Comparison of ENCODE assay signal across 16 mouse cellular contexts in the genomic region with DNA sequence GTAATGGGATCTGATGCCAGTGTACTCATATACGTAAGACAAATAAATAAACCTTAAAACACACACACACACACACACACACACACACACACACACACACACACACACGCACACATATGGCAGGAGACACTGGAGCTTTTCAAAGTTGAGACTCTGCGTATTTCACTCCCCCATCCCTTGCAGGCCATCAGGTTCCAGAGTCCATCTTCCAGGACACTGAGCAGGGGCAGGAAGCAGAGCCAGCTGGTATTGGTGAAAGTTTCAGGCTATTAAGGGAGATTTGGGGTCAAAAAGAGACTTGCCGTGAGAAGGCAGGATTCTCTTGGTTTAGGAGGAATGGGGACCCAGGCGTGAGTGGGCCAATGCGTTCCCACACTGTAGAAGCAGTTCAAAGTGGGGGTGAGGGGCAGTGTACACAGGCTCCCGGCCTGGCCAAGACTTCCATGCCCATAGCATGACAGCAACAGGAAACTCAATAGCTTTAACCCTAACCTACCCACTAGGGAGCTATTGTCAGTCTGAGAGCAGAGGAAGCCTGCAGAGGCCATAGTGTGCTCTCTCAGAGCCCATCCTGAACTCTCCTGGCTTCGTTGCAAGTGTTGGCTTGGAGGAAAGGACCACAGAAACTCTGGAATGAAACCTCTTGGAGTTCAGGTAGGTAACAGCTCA. TPM values are rescaled to one million over a fixed set of nuclear protein-coding genes. Genes with fewer than 3 reads are reported as not detected.
A peak's percentile ranks its signal among the peaks of the same experiment; 100 is the strongest.
DNase-seq lines count a peak whose midpoint lies in the region; ATAC-seq and TF ChIP-seq lines count a peak whose summit lies in the region.
"Had no signal": no experiment of that assay in that cellular context is flagged by ENCODE, and none has a peak within 500 bp of the region (broad histone marks: within the 10 kb centered on the region; RNA-seq: fewer than 3 reads in every experiment).

No protein-coding gene starts in this region.

- peak; percentile 36 for DNase-seq in embryo, embryonic 10 days (ENCODE audit: low spot score)
- no peak for DNase-seq in embryo, embryonic 9.5 days (ENCODE audit: extremely low spot score)
- no peak for DNase-seq in intestine, embryonic 14.5 days (ENCODE audit: low spot score)
- no peak for DNase-seq in stomach, postnatal 0 days (ENCODE audit: low spot score)
- no peak for DNase-seq in adrenal gland, adult 8-10 months
- DNase-seq in layer of hippocampus, adult 9-11 months: no peak
- DNase-seq: heart, adult 2 months; heart, postnatal 36 days; liver, postnatal 0 days; retina, postnatal 1 day; thymus, adult 18-20 months had no signal

- 51% methylated on average over 8 of the region's 8 CpGs for WGBS in intestine, embryonic 14.5 days
- 60% methylated on average over 8 of the region's 8 CpGs for WGBS in intestine, postnatal 0 days
- WGBS in stomach, embryonic 14.5 days: 50% methylated on average over 8 of the region's 8 CpGs
- 57% methylated on average over 8 of the region's 8 CpGs for WGBS in stomach, postnatal 0 days

- no peak for ATAC-seq in intestine, embryonic 14.5 days (replicated peaks; ENCODE audit: low FRiP score, low TSS enrichment, low read depth)
- no peak for ATAC-seq in intestine, postnatal 0 days
- no peak for ATAC-seq in stomach, embryonic 14.5 days (ENCODE audit: insufficient number of reproducible peaks, insufficient read depth, low FRiP score, low read depth)
- ATAC-seq in stomach, postnatal 0 days (ENCODE audit: low FRiP score, low TSS enrichment): no peak; the same call in 1 of the 2 replicates
- ATAC-seq: liver, postnatal 0 days had no signal

- no peaks in the 10 kb centered on the region for H3K27me3 ChIP-seq in intestine, embryonic 14.5 days (replicated peaks; ENCODE audit: control insufficient read depth, insufficient read depth, low read length)
- no peaks in the 10 kb centered on the region for H3K27me3 ChIP-seq in intestine, postnatal 0 days (replicated peaks; ENCODE audit: control insufficient read depth, insufficient read depth, low read length)
- no peaks in the 10 kb centered on the region for H3K27me3 ChIP-seq in stomach, embryonic 14.5 days (ENCODE audit: control insufficient read depth, insufficient read depth, low read length)
- no peaks in the 10 kb centered on the region for H3K27me3 ChIP-seq in stomach, postnatal 0 days (ENCODE audit: control insufficient read depth, insufficient read depth, low read length)
- H3K27me3 ChIP-seq: embryonic facial prominence, embryonic 12.5 days; limb, embryonic 13.5 days had no signal

- no peak overlapping the region for H3K9ac ChIP-seq in intestine, embryonic 14.5 days (ENCODE audit: low read length)
- H3K9ac ChIP-seq in intestine, postnatal 0 days (ENCODE audit: low read depth, low read length): no peak overlapping the region
- H3K9ac ChIP-seq in stomach, embryonic 14.5 days (replicated peaks; ENCODE audit: low read depth, low read length): no peak overlapping the region
- H3K9ac ChIP-seq in stomach, postnatal 0 days (ENCODE audit: low read length): no peak overlapping the region
- H3K9ac ChIP-seq: embryonic facial prominence, embryonic 12.5 days; limb, embryonic 13.5 days; liver, postnatal 0 days had no signal

- H3K27ac ChIP-seq in intestine, embryonic 14.5 days (ENCODE audit: low read depth): peak overlapping the region; percentile 34; the same call in 1 of the 2 replicates
- no peak overlapping the region for H3K27ac ChIP-seq in intestine, postnatal 0 days (ENCODE audit: low read depth, low read length)
- peak overlapping the region; percentile 61; the same call in 1 of the 2 replicates for H3K27ac ChIP-seq in stomach, embryonic 14.5 days (ENCODE audit: low read length)
- H3K27ac ChIP-seq in stomach, postnatal 0 days (replicated peaks): no peak overlapping the region; the same call in 1 of the 2 replicates
- H3K27ac ChIP-seq: heart, adult 2 months; limb, embryonic 13.5 days had no signal

- 0 out of 2 replicates have a peak, but pooled peaks cover 4% of the 10 kb centered on the region for H3K36me3 ChIP-seq in intestine, embryonic 14.5 days (ENCODE audit: control insufficient read depth, insufficient read depth, low read length)
- no peaks in the 10 kb centered on the region for H3K36me3 ChIP-seq in intestine, postnatal 0 days (ENCODE audit: control insufficient read depth, insufficient read depth)
- H3K36me3 ChIP-seq in stomach, embryonic 14.5 days (ENCODE audit: control insufficient read depth, insufficient read depth, low read length): no peaks in the 10 kb centered on the region
- no peaks in the 10 kb centered on the region for H3K36me3 ChIP-seq in stomach, postnatal 0 days (ENCODE audit: control insufficient read depth, insufficient read depth, low read length)
- H3K36me3 ChIP-seq: embryonic facial prominence, embryonic 12.5 days; limb, embryonic 13.5 days had no signal

- TF ChIP-seq EP300 in stomach, postnatal 0 days (optimal IDR thresholded peaks at IDR 0.05): no peak

- TF ChIP-seq CTCF in intestine, postnatal 0 days (IDR thresholded peaks at IDR 0.05; ENCODE audit: low read depth): no peak
- TF ChIP-seq CTCF in stomach, postnatal 0 days (IDR thresholded peaks at IDR 0.05; ENCODE audit: low read depth): no peak

- no peak overlapping the region for H3K4me2 ChIP-seq in intestine, embryonic 14.5 days (ENCODE audit: low read length)
- no peak overlapping the region for H3K4me2 ChIP-seq in intestine, postnatal 0 days (replicated peaks; ENCODE audit: low read depth)
- no peak overlapping the region for H3K4me2 ChIP-seq in stomach, embryonic 14.5 days (replicated peaks; ENCODE audit: low read depth, low read length)
- no peak overlapping the region for H3K4me2 ChIP-seq in stomach, postnatal 0 days (replicated peaks; ENCODE audit: low read depth)
- H3K4me2 ChIP-seq: embryonic facial prominence, embryonic 12.5 days; midbrain, embryonic 11.5 days had no signal

- H3K4me3 ChIP-seq in intestine, embryonic 14.5 days (ENCODE audit: low read depth, low read length): no peak overlapping the region
- H3K4me3 ChIP-seq in intestine, postnatal 0 days (ENCODE audit: low read depth, low read length): no peak overlapping the region
- no peak overlapping the region for H3K4me3 ChIP-seq in stomach, embryonic 14.5 days (ENCODE audit: low read depth, low read length)
- no peak overlapping the region for H3K4me3 ChIP-seq in stomach, postnatal 0 days (ENCODE audit: low read depth, low read length)
- H3K4me3 ChIP-seq: embryonic facial prominence, embryonic 12.5 days; heart, adult 2 months; limb, embryonic 13.5 days had no signal

- H3K9me3 ChIP-seq in intestine, embryonic 14.5 days (ENCODE audit: control insufficient read depth, low read length): no peaks in the 10 kb centered on the region
- no peaks in the 10 kb centered on the region for H3K9me3 ChIP-seq in intestine, postnatal 0 days (ENCODE audit: control insufficient read depth)
- H3K9me3 ChIP-seq in stomach, embryonic 14.5 days (ENCODE audit: control insufficient read depth, low read depth, low read length): no peaks in the 10 kb centered on the region
- no peaks in the 10 kb centered on the region for H3K9me3 ChIP-seq in stomach, postnatal 0 days (ENCODE audit: control insufficient read depth, low read length)
- H3K9me3 ChIP-seq: embryonic facial prominence, embryonic 12.5 days; limb, embryonic 13.5 days had no signal

- H3K4me1 ChIP-seq in intestine, embryonic 14.5 days (replicated peaks; ENCODE audit: control insufficient read depth, insufficient read depth, low read length): peaks cover 40% of the 10 kb centered on the region
- H3K4me1 ChIP-seq in intestine, postnatal 0 days (replicated peaks; ENCODE audit: control insufficient read depth, insufficient read depth, low read length): 0 out of 2 replicates have a peak, but pooled peaks cover 2% of the 10 kb centered on the region
- peaks cover 32% of the 10 kb centered on the region for H3K4me1 ChIP-seq in stomach, embryonic 14.5 days (ENCODE audit: control insufficient read depth, insufficient read depth, low read length)
- peaks cover 3% of the 10 kb centered on the region; the same call in 1 of the 2 replicates for H3K4me1 ChIP-seq in stomach, postnatal 0 days (replicated peaks; ENCODE audit: control insufficient read depth, insufficient read depth)

RNA-seq across cellular contexts. Expression of gene Nav1, which starts 44.0 kb away (rescaled TPM):
- 21.2 and 23.7 TPM in 2 replicates for polyA plus RNA-seq in intestine, embryonic 14.5 days (2014; fragmentation: Nextera tagmentation; extraction: Ambion mirVana)
- polyA plus RNA-seq in intestine, postnatal 0 days (2015; fragmentation: Nextera tagmentation; extraction: Ambion mirVana): 3.4 and 5.4 TPM in 2 replicates
- 25.6 and 25.8 TPM in 2 replicates for polyA plus RNA-seq in stomach, embryonic 14.5 days (2014; fragmentation: Nextera tagmentation; extraction: Ambion mirVana)
- polyA plus RNA-seq in stomach, postnatal 0 days (2015; fragmentation: Nextera tagmentation; extraction: Ambion mirVana): 3.7 and 3.9 TPM in 2 replicates
- 10 to 100 TPM; 15.2 to 26.9 (median 22.8) TPM for total RNA-seq in adrenal gland, adult 8-10 months (2022)

Comparison
In these comparisons a context has a peak if more than half of its experiments do, and no peak if none do; other contexts are left out.
1. H3K27ac ChIP-seq: peak in intestine, embryonic 14.5 days (single experiment) and stomach, embryonic 14.5 days (single experiment); none in intestine, postnatal 0 days (single experiment) and stomach, postnatal 0 days (single experiment).